In the genomic region with DNA sequence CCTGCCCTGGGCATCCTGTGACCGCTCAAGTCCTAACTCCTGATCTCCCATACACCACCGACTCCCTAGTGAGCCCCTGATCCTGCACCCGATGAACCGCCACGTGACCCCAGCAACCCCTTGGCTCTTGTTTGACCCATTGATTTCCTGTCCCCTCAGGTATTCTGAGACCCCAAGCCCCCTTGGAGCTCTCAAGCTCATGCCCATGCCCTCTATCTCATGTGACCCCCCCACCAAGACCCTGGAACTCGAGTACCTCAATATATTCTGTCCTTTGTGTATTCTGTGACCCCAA, we compare ENCODE assay signal across 8 mouse cellular contexts. TPM values are rescaled to one million over a fixed set of nuclear protein-coding genes. Genes with fewer than 3 reads are reported as not detected.
DNase-seq lines count a peak whose midpoint lies in the region; ATAC-seq and TF ChIP-seq lines count a peak whose summit lies in the region.

No protein-coding gene starts in this region.

- peak overlapping the region; percentile 99; the same call in 1 of the 2 replicates for H3K27ac ChIP-seq in heart, embryonic 13.5 days (replicated peaks)
- H3K27ac ChIP-seq in forebrain, embryonic 11.5 days (ENCODE audit: low read depth, low read length): no peak overlapping the region
- peak overlapping the region; percentile 91 for H3K27ac ChIP-seq in liver, embryonic 13.5 days

- DNase-seq in heart, postnatal 10 days: no peak
- no peak for DNase-seq in forebrain, embryonic 11.5 days (ENCODE audit: low spot score)
- DNase-seq in liver, embryonic 13.5 days: no peak
- DNase-seq in right cerebral cortex, postnatal 14 days: no peak
- DNase-seq in natural killer cell, adult 2 months (ENCODE audit: low spot score in 2 of 2): no peak
- DNase-seq in right cerebral cortex, adult 18-20 months: no peak

- H3K9me3 ChIP-seq in heart, embryonic 13.5 days: no peaks in the 10 kb centered on the region
- no peaks in the 10 kb centered on the region for H3K9me3 ChIP-seq in E14TG2a.4 (ENCODE audit: low read length)
- no peaks in the 10 kb centered on the region for H3K9me3 ChIP-seq in forebrain, embryonic 11.5 days (ENCODE audit: control insufficient read depth, low read length)
- no peaks in the 10 kb centered on the region for H3K9me3 ChIP-seq in liver, embryonic 13.5 days (replicated peaks)

- intact Hi-C loops in heart, postnatal 10 days (cut with DNase I): no loop called here

- TF ChIP-seq CTCF in E14TG2a.4 (conservative IDR thresholded peaks at IDR 0.05; ENCODE audit: low read length): no peak

- H3K27me3 ChIP-seq in heart, embryonic 13.5 days (replicated peaks): no peaks in the 10 kb centered on the region
- peaks cover 10% of the 10 kb centered on the region for H3K27me3 ChIP-seq in E14TG2a.4 (ENCODE audit: insufficient read depth, low read length)
- H3K27me3 ChIP-seq in forebrain, embryonic 11.5 days (ENCODE audit: control insufficient read depth, insufficient read depth, low read length): peaks cover 4% of the 10 kb centered on the region; the same call in 1 of the 2 replicates
- peaks cover 5% of the 10 kb centered on the region; the same call in 1 of the 2 replicates for H3K27me3 ChIP-seq in liver, embryonic 13.5 days

- H3K4me1 ChIP-seq in heart, embryonic 13.5 days: peaks cover 46% of the 10 kb centered on the region
- H3K4me1 ChIP-seq in E14TG2a.4 (replicated peaks; ENCODE audit: low read depth, low read length): peaks cover 81% of the 10 kb centered on the region
- H3K4me1 ChIP-seq in forebrain, embryonic 11.5 days (replicated peaks; ENCODE audit: control insufficient read depth, insufficient read depth, low read length): peaks cover 25% of the 10 kb centered on the region
- peaks cover 85% of the 10 kb centered on the region for H3K4me1 ChIP-seq in liver, embryonic 13.5 days (replicated peaks)

- peak overlapping the region; percentile 96 for H3K9ac ChIP-seq in heart, embryonic 13.5 days
- peak overlapping the region; percentile 92 for H3K9ac ChIP-seq in forebrain, embryonic 11.5 days (ENCODE audit: low read length)
- H3K9ac ChIP-seq in liver, embryonic 13.5 days: peak overlapping the region; percentile 94

- peaks cover 12% of the 10 kb centered on the region for H3K36me3 ChIP-seq in heart, embryonic 13.5 days
- H3K36me3 ChIP-seq in E14TG2a.4 (ENCODE audit: insufficient read depth, low read length): peaks cover 21% of the 10 kb centered on the region
- no peaks in the 10 kb centered on the region for H3K36me3 ChIP-seq in forebrain, embryonic 11.5 days (ENCODE audit: control insufficient read depth, insufficient read depth, low read length)
- peaks cover 6% of the 10 kb centered on the region for H3K36me3 ChIP-seq in liver, embryonic 13.5 days

- H3K4me2 ChIP-seq in heart, embryonic 13.5 days: peak overlapping the region; percentile 99
- H3K4me2 ChIP-seq in forebrain, embryonic 11.5 days (ENCODE audit: low read depth, low read length, severe bottlenecking): peak overlapping the region; percentile 88
- peak overlapping the region; percentile 93 for H3K4me2 ChIP-seq in liver, embryonic 13.5 days

- no peak for ATAC-seq in heart, embryonic 13.5 days (ENCODE audit: extremely low read depth, insufficient number of reproducible peaks, low FRiP score, low TSS enrichment)
- no peak for ATAC-seq in forebrain, embryonic 11.5 days (replicated peaks; ENCODE audit: low FRiP score)
- ATAC-seq in liver, embryonic 13.5 days (ENCODE audit: low read depth): no peak

- H3K4me3 ChIP-seq in heart, embryonic 13.5 days: peak overlapping the region; percentile 87
- peak overlapping the region; percentile 93 for H3K4me3 ChIP-seq in E14TG2a.4 (replicated peaks; ENCODE audit: low read length)
- H3K4me3 ChIP-seq in forebrain, embryonic 11.5 days (ENCODE audit: low read depth, low read length): peak overlapping the region; percentile 75
- peak overlapping the region; percentile 81 for H3K4me3 ChIP-seq in liver, embryonic 13.5 days (replicated peaks)

- WGBS in heart, embryonic 13.5 days: 32% methylated on average over 6 of the region's 6 CpGs
- 37% methylated on average over 6 of the region's 6 CpGs for WGBS in forebrain, embryonic 11.5 days
- 10% methylated on average over 6 of the region's 6 CpGs for WGBS in liver, embryonic 13.5 days (ENCODE audit: insufficient replicate concordance)

RNA-seq across cellular contexts. Expression of gene Ssbp4, which starts 1.1 kb away (rescaled TPM):
- polyA plus RNA-seq in heart, embryonic 13.5 days (2015; fragmentation: Nextera tagmentation; extraction: Ambion mirVana): 63.3 and 70.9 TPM in 2 replicates
- total RNA-seq in heart, postnatal 10 days (2021): 10 to 100 TPM; 54.7 to 55.6 TPM
- 113 and 127 TPM in 2 replicates for polyA plus RNA-seq in forebrain, embryonic 11.5 days (2014; fragmentation: Nextera tagmentation; extraction: Ambion mirVana)
- 54.2 and 62.4 TPM in 2 replicates for polyA plus RNA-seq in liver, embryonic 13.5 days (2015; fragmentation: Nextera tagmentation; extraction: Ambion mirVana)

RNA-seq across cellular contexts. Expression of gene Lrrc25, which starts 8.4 kb away (rescaled TPM):
- 1.5 and 2.7 TPM in 2 replicates for polyA plus RNA-seq in heart, embryonic 13.5 days (2015; fragmentation: Nextera tagmentation; extraction: Ambion mirVana)
- 1 to 10 TPM; 1.1 to 1.6 TPM for total RNA-seq in heart, postnatal 10 days (2021)
- polyA plus RNA-seq in forebrain, embryonic 11.5 days (2014; fragmentation: Nextera tagmentation; extraction: Ambion mirVana): 1.2 and 1.4 TPM in 2 replicates
- polyA plus RNA-seq in liver, embryonic 13.5 days (2015; fragmentation: Nextera tagmentation; extraction: Ambion mirVana): 5.4 and 5.6 TPM in 2 replicates

RNA-seq across cellular contexts. Expression of gene Isyna1, which starts 13.4 kb away (rescaled TPM):
- polyA plus RNA-seq in heart, embryonic 13.5 days (2015; fragmentation: Nextera tagmentation; extraction: Ambion mirVana): 135 and 145 TPM in 2 replicates
- 10 to 100 TPM; 25.8 to 29.6 TPM for total RNA-seq in heart, postnatal 10 days (2021)
- polyA plus RNA-seq in forebrain, embryonic 11.5 days (2014; fragmentation: Nextera tagmentation; extraction: Ambion mirVana): 98.1 and 109 TPM in 2 replicates
- polyA plus RNA-seq in liver, embryonic 13.5 days (2015; fragmentation: Nextera tagmentation; extraction: Ambion mirVana): 82.8 and 84.9 TPM in 2 replicates

RNA-seq across cellular contexts. Expression of gene Gdf15, which starts 24.7 kb away (rescaled TPM):
- polyA plus RNA-seq in heart, embryonic 13.5 days (2015; fragmentation: Nextera tagmentation; extraction: Ambion mirVana): 0.86 and 1.2 TPM in 2 replicates
- 1 to 10 TPM in 1 of 2 experiments, under 1 TPM in 1; 0.86 to 1.1 TPM for total RNA-seq in heart, postnatal 10 days (2021)
- not detected in 2 replicates for polyA plus RNA-seq in forebrain, embryonic 11.5 days (2014; fragmentation: Nextera tagmentation; extraction: Ambion mirVana)
- 3.9 and 4.1 TPM in 2 replicates for polyA plus RNA-seq in liver, embryonic 13.5 days (2015; fragmentation: Nextera tagmentation; extraction: Ambion mirVana)

RNA-seq across cellular contexts. Expression of gene Pgpep1, which starts 52.6 kb away (rescaled TPM):
- polyA plus RNA-seq in heart, embryonic 13.5 days (2015; fragmentation: Nextera tagmentation; extraction: Ambion mirVana): 33.7 and 37.3 TPM in 2 replicates
- total RNA-seq in heart, postnatal 10 days (2021): 10 to 100 TPM; 39.6 to 42.9 TPM
- 70.9 and 73.8 TPM in 2 replicates for polyA plus RNA-seq in forebrain, embryonic 11.5 days (2014; fragmentation: Nextera tagmentation; extraction: Ambion mirVana)
- 17.9 and 19.5 TPM in 2 replicates for polyA plus RNA-seq in liver, embryonic 13.5 days (2015; fragmentation: Nextera tagmentation; extraction: Ambion mirVana)
